8 mouse cellular contexts compared by ENCODE assay signal in genomic region chr3:79813814-79814490, GRCm38 (mm10). TPM values are rescaled to one million over a fixed set of nuclear protein-coding genes. Genes with fewer than 3 reads are reported as not detected.
DNase-seq lines count a peak whose midpoint lies in the region; ATAC-seq lines count a peak whose summit lies in the region.

No protein-coding gene starts in this region.

- H3K27ac ChIP-seq in limb, embryonic 10.5 days, result no peak overlapping the region
- no peak overlapping the region for H3K27ac ChIP-seq in midbrain, embryonic 16.5 days (ENCODE audit: low read length)

- H3K9me3 ChIP-seq in limb, embryonic 10.5 days (replicated peaks), result no peaks in the 10 kb centered on the region
- H3K9me3 ChIP-seq in midbrain, embryonic 16.5 days (replicated peaks; ENCODE audit: control insufficient read depth, low read length, poor library complexity, severe bottlenecking), result no peaks in the 10 kb centered on the region

- H3K4me1 ChIP-seq in limb, embryonic 10.5 days, result peaks cover 8% of the 10 kb centered on the region
- peaks cover 1% of the 10 kb centered on the region for H3K4me1 ChIP-seq in midbrain, embryonic 16.5 days (ENCODE audit: control insufficient read depth, insufficient read depth, low read length)

- H3K9ac ChIP-seq in midbrain, embryonic 16.5 days (ENCODE audit: low read depth, low read length), result peak overlapping the region; percentile 40; the same call in 1 of the 2 replicates

- peak overlapping the region; percentile 54 for H3K4me2 ChIP-seq in midbrain, embryonic 16.5 days (ENCODE audit: low read length)

- 34% methylated on average over 19 of the region's 19 CpGs for whole genome bisulfite sequencing in limb, embryonic 10.5 days
- WGBS in midbrain, embryonic 16.5 days, result 22% methylated on average over 19 of the region's 19 CpGs

- H3K4me3 ChIP-seq in limb, embryonic 10.5 days, result no peak overlapping the region
- peak overlapping the region; percentile 21; the same call in 1 of the 2 replicates for H3K4me3 ChIP-seq in midbrain, embryonic 16.5 days (ENCODE audit: low read depth, low read length)

- H3K27me3 ChIP-seq in limb, embryonic 10.5 days (ENCODE audit: low read depth, poor library complexity, severe bottlenecking), result no peaks in the 10 kb centered on the region
- no peaks in the 10 kb centered on the region; the same call in 1 of the 2 replicates for H3K27me3 ChIP-seq in midbrain, embryonic 16.5 days (ENCODE audit: control insufficient read depth, insufficient read depth, low read depth, low read length)

- peak; percentile 92 for ATAC-seq in common myeloid progenitor, adult 5-6 weeks (replicated peaks; ENCODE audit: low read depth, poor library complexity, severe bottlenecking)
- ATAC-seq in midbrain, embryonic 16.5 days, result peak; percentile 90

- H3K36me3 ChIP-seq in limb, embryonic 10.5 days, result no peaks in the 10 kb centered on the region
- no peaks in the 10 kb centered on the region for H3K36me3 ChIP-seq in midbrain, embryonic 16.5 days (ENCODE audit: control insufficient read depth, insufficient read depth, low read length)

- peak; percentile 61 to 83 for DNase-seq in heart, adult 18-20 months
- no peak for DNase-seq in heart, adult 11 months
- peak; percentile 31 to 35 for DNase-seq in gastrocnemius, adult 8-10 months (ENCODE audit: low spot score in 2 of 2)
- peak; percentile 77 for DNase-seq in kidney, adult 18-20 months
- peak; percentile 79 for DNase-seq in limb, embryonic 10.5 days (ENCODE audit: low spot score)
- DNase-seq in spleen, postnatal 36 days (ENCODE audit: low spot score in 2 of 2), result peak; percentile 42 to 43

RNA-seq across cellular contexts. Expression of gene Tmem144, which starts 38.6 kb away (rescaled TPM):
- total RNA-seq in heart, adult 18-20 months (2021), result 10 to 100 TPM; 16.4 to 18.8 TPM
- total RNA-seq in common myeloid progenitor, adult 5-6 weeks (2017), result 1.1 and 7.4 TPM in 2 replicates
- total RNA-seq in gastrocnemius, adult 8-10 months (2022), result 1 to 10 TPM in 3 of 4 experiments, under 1 TPM in 1; 0.97 to 1.8 (median 1.4) TPM
- polyA plus RNA-seq in limb, embryonic 10.5 days (2016; fragmentation: Nextera tagmentation; extraction: Ambion mirVana), result 3.4 and 3.8 TPM in 2 replicates
- polyA plus RNA-seq in midbrain, embryonic 16.5 days (2015; fragmentation: Nextera tagmentation; extraction: Ambion mirVana), result 1.2 and 1.3 TPM in 2 replicates
